Mouse (Mus musculus) embryo, embryonic 11.5 days (tissue): ENCODE results near the gene Zfp511.

Experiments used
- DNase-seq: peaks from one replicate; pipeline ENCODE4 v3.0.0-alpha.2; 2012; ENCODE audit warnings: low read depth, low spot score

The Zfp511 gene

GRCm38 (mm10) chr7:140036281-140037170 lies at the start of gene Zfp511, which contains the start of gene Tubgcp2:
Zfp511 (plus strand) TSS chr7:140036391.
Tubgcp2 (minus strand) TSS chr7:140036669.
- DNase-seq: peak; percentile 93

GRCm38 (mm10) chr7:139988272-139988671 lies 47.9 kb upstream of the Zfp511 start:
- no peak for DNase-seq

- DNase-seq: no peak
Measured at GRCm38 (mm10) chr7:139990864-139991394, 45.3 kb upstream of the Zfp511 start.

GRCm38 (mm10) chr7:139992406-139992805 lies 43.8 kb upstream of the Zfp511 start, which contains the start of gene Adam8:
Adam8 (minus strand) TSS chr7:139992562.
- DNase-seq: no peak

GRCm38 (mm10) chr7:139993532-139993931 lies 42.7 kb upstream of the Zfp511 start:
- DNase-seq: no peak

- DNase-seq: no peak
Measured at GRCm38 (mm10) chr7:139994202-139994601, 42.0 kb upstream of the Zfp511 start.

GRCm38 (mm10) chr7:139994676-139995075 lies 41.5 kb upstream of the Zfp511 start:
- peak; percentile 57 for DNase-seq

GRCm38 (mm10) chr7:139998691-139999350 lies 37.4 kb upstream of the Zfp511 start:
- DNase-seq: no peak

GRCm38 (mm10) chr7:140001086-140001740 lies 35.0 kb upstream of the Zfp511 start:
- DNase-seq: no peak

GRCm38 (mm10) chr7:140004666-140005065 lies 31.5 kb upstream of the Zfp511 start:
- no peak for DNase-seq

GRCm38 (mm10) chr7:140006861-140007611 lies 29.2 kb upstream of the Zfp511 start:
- DNase-seq: no peak

- DNase-seq: no peak
Measured at GRCm38 (mm10) chr7:140007781-140008180, 28.4 kb upstream of the Zfp511 start.

GRCm38 (mm10) chr7:140011336-140011735 lies 24.9 kb upstream of the Zfp511 start:
- no peak for DNase-seq

GRCm38 (mm10) chr7:140031771-140032170 lies 4.4 kb upstream of the Zfp511 start:
- no peak for DNase-seq

- no peak for DNase-seq
Measured at GRCm38 (mm10) chr7:140032366-140032765, 3.8 kb upstream of the Zfp511 start.

- DNase-seq: no peak
Measured at GRCm38 (mm10) chr7:140033386-140033785, 2.8 kb upstream of the Zfp511 start.

GRCm38 (mm10) chr7:140035456-140035855 lies 735 bp upstream of the Zfp511 start:
- DNase-seq: no peak

GRCm38 (mm10) chr7:140037171-140037555 lies 972 bp downstream of the Zfp511 start:
- no peak for DNase-seq

GRCm38 (mm10) chr7:140042728-140043127 lies 6.5 kb downstream of the Zfp511 start:
- DNase-seq: no peak

- DNase-seq: no peak
Measured at GRCm38 (mm10) chr7:140045546-140045945, 9.4 kb downstream of the Zfp511 start.

- DNase-seq: no peak
Measured at GRCm38 (mm10) chr7:140047811-140048311, 11.7 kb downstream of the Zfp511 start.
